Mouse (Mus musculus) CH12.LX (cell line): ENCODE data around the gene Sipa1.

Experiments used
- CTCF ChIP-seq, 2 experiments: IDR thresholded peaks in 1 of 2; conservative IDR thresholded peaks in 1 of 2; 2 replicates each; pipeline ENCODE4 v1.5.1; 2011 to 2012; ENCODE audit warnings: low read depth in 2 of 2, low read length in 2 of 2, improper control_type of control experiment in 1 of 2, inconsistent platforms in 1 of 2, mild to moderate bottlenecking in 1 of 2, moderate library complexity in 1 of 2
- MAX ChIP-seq: IDR thresholded peaks from 2 replicates; pipeline ENCODE4 v1.6.1; 2011; ENCODE audit warnings: low read length, improper control_type of control experiment
- TCF12 ChIP-seq: IDR thresholded peaks from 2 replicates; pipeline ENCODE4 v1.6.1; 2014; ENCODE audit warnings: low read depth, mild to moderate bottlenecking, inconsistent platforms, low read length, improper control_type of control experiment

DNA sequence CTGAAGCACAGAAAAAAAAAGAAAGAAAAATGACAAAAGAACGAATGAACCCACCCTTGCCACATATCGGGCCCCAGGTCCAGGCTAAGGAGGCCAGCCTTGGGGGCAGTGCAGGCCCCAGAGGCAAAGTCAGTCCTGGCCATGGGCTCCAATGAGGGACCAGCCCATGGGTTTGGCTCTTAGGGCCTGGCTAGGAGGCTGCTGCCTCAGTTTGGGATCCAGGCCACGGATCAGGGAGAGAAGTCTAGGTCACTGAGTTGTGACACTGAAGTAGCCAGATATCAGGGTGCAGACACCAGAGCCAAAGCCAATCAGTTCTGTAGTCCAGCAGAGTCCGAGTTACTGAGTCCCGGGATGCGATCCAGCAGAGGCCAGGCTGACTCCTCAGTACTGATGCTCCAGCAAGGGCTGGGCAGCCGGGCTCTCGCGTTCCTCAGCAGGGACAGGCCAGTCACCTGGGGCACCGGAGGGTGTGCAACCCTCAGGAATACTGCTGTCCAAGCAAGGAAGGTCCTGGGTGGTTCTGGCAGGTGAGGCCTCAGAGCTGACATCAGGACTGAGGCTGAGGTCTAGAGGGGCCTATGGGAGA is 1.3 kb upstream of the Sipa1 start:
- TF ChIP-seq CTCF (conservative IDR thresholded peaks at IDR 0.05 in 1 of 2, IDR thresholded peaks at IDR 0.05 in 1 of 2; ENCODE audit: low read depth in 2 of 2, low read length in 2 of 2) = no peak
- TF ChIP-seq MAX = no peak
- TF ChIP-seq TCF12 = no peak
